In genomic region chr7:44375207-44375606, GRCm38 (mm10) we compare ENCODE assay signal across 10 mouse cellular contexts. TPM values are rescaled to one million over a fixed set of nuclear protein-coding genes. Genes with fewer than 3 reads are reported as not detected.
A peak's percentile ranks its signal among the peaks of the same experiment; 100 is the strongest.
DNase-seq lines count a peak whose midpoint lies in the region; ATAC-seq and TF ChIP-seq lines count a peak whose summit lies in the region.
"Had no signal": no experiment of that assay in that cellular context is flagged by ENCODE, and none has a peak within 500 bp of the region (broad histone marks: within the 10 kb centered on the region; RNA-seq: fewer than 3 reads in every experiment).

No protein-coding gene starts in this region.

- peak overlapping the region; percentile 84 for H3K4me2 ChIP-seq in kidney, embryonic 14.5 days (replicated peaks; ENCODE audit: low read depth, low read length)
- peak overlapping the region; percentile 94 for H3K4me2 ChIP-seq in hindbrain, embryonic 16.5 days (ENCODE audit: low read length)
- peak overlapping the region; percentile 80 for H3K4me2 ChIP-seq in midbrain, postnatal 0 days (ENCODE audit: low read depth, low read length, poor library complexity, severe bottlenecking)

- H3K27me3 ChIP-seq in kidney, embryonic 14.5 days (ENCODE audit: control insufficient read depth, insufficient read depth, low read length), result no peaks in the 10 kb centered on the region
- no peaks in the 10 kb centered on the region for H3K27me3 ChIP-seq in hindbrain, embryonic 16.5 days (replicated peaks; ENCODE audit: control insufficient read depth, insufficient read depth, low read length)
- H3K27me3 ChIP-seq in midbrain, postnatal 0 days (ENCODE audit: insufficient read depth, low read length), result no peaks in the 10 kb centered on the region

- H3K27ac ChIP-seq in kidney, embryonic 14.5 days (ENCODE audit: low read depth, low read length), result no peak overlapping the region
- H3K27ac ChIP-seq in hindbrain, embryonic 16.5 days (ENCODE audit: low read depth, low read length), result peak overlapping the region; percentile 88
- peak overlapping the region; percentile 83 for H3K27ac ChIP-seq in midbrain, postnatal 0 days (ENCODE audit: low read depth, low read length)

- peak overlapping the region; percentile 69; the same call in 1 of the 2 replicates for H3K9ac ChIP-seq in kidney, embryonic 14.5 days (ENCODE audit: low read depth, low read length)
- peak overlapping the region; percentile 79 for H3K9ac ChIP-seq in hindbrain, embryonic 16.5 days (ENCODE audit: low read depth, low read length)
- H3K9ac ChIP-seq in midbrain, postnatal 0 days (replicated peaks; ENCODE audit: low read length, poor library complexity, severe bottlenecking), result peak overlapping the region; percentile 63

- no peak for DNase-seq in kidney, adult 18-20 months
- DNase-seq in embryo, embryonic 10.5 days (ENCODE audit: low spot score), result peak; percentile 59
- DNase-seq in midbrain, postnatal 0 days (ENCODE audit: low spot score), result no peak
- no peak for DNase-seq in adrenal gland, adult 2 months
- no peak for DNase-seq in thymus, postnatal 4 days
- DNase-seq in thymus, postnatal 25 days, result no peak
- DNase-seq: gastrocnemius, adult 2 months; lung, postnatal 10 days had no signal

- no peak for ATAC-seq in kidney, embryonic 14.5 days (ENCODE audit: low FRiP score, low TSS enrichment)
- no peak for ATAC-seq in hindbrain, embryonic 16.5 days
- ATAC-seq in midbrain, postnatal 0 days (ENCODE audit: low FRiP score), result no peak

- TF ChIP-seq CTCF in midbrain, postnatal 0 days (IDR thresholded peaks at IDR 0.05), result no peak

- H3K36me3 ChIP-seq in kidney, embryonic 14.5 days (ENCODE audit: control insufficient read depth, insufficient read depth, low read length), result no peaks in the 10 kb centered on the region
- no peaks in the 10 kb centered on the region for H3K36me3 ChIP-seq in hindbrain, embryonic 16.5 days (ENCODE audit: control insufficient read depth, insufficient read depth, low read length)
- no peaks in the 10 kb centered on the region for H3K36me3 ChIP-seq in midbrain, postnatal 0 days (ENCODE audit: insufficient read depth, low read length)

- no peaks in the 10 kb centered on the region for H3K9me3 ChIP-seq in kidney, embryonic 14.5 days (ENCODE audit: control insufficient read depth, low read length)
- H3K9me3 ChIP-seq in hindbrain, embryonic 16.5 days (ENCODE audit: control insufficient read depth, low read length), result no peaks in the 10 kb centered on the region
- H3K9me3 ChIP-seq in midbrain, postnatal 0 days (ENCODE audit: low read length), result no peaks in the 10 kb centered on the region

- peak overlapping the region; percentile 64; the same call in 1 of the 2 replicates for H3K4me3 ChIP-seq in kidney, embryonic 14.5 days (ENCODE audit: low read length)
- peak overlapping the region; percentile 65 for H3K4me3 ChIP-seq in hindbrain, embryonic 16.5 days (ENCODE audit: low read length)
- H3K4me3 ChIP-seq in midbrain, postnatal 0 days (ENCODE audit: low read depth, low read length), result peak overlapping the region; percentile 56

- H3K4me1 ChIP-seq in kidney, embryonic 14.5 days (ENCODE audit: control insufficient read depth, insufficient read depth, low read length), result peaks cover 5% of the 10 kb centered on the region; the same call in 1 of the 2 replicates
- H3K4me1 ChIP-seq in hindbrain, embryonic 16.5 days (ENCODE audit: control insufficient read depth, insufficient read depth, low read depth, low read length), result peaks cover 15% of the 10 kb centered on the region
- peaks cover 3% of the 10 kb centered on the region; the same call in 1 of the 2 replicates for H3K4me1 ChIP-seq in midbrain, postnatal 0 days (ENCODE audit: insufficient read depth, low read length)

- 5% methylated on average over 10 of the region's 10 CpGs for WGBS in kidney, embryonic 14.5 days
- WGBS in hindbrain, embryonic 16.5 days, result 4% methylated on average over 10 of the region's 10 CpGs
- 3% methylated on average over 10 of the region's 10 CpGs for WGBS in midbrain, postnatal 0 days

RNA-seq across cellular contexts. Expression of gene Syt3, which starts 8.7 kb away (rescaled TPM):
- 1.4 and 2.3 TPM in 2 replicates for polyA plus RNA-seq in kidney, embryonic 14.5 days (2014; fragmentation: Nextera tagmentation; extraction: Ambion mirVana)
- polyA plus RNA-seq in hindbrain, embryonic 16.5 days (2015; fragmentation: Nextera tagmentation; extraction: Ambion mirVana), result 74.8 and 75.6 TPM in 2 replicates
- total RNA-seq in midbrain, postnatal 0 days (2014; rRNA removed), result 119 and 144 TPM in 2 replicates
- 88.4 and 96.7 TPM in 2 replicates for polyA plus RNA-seq in midbrain, postnatal 0 days (2015; fragmentation: Nextera tagmentation; extraction: Ambion mirVana)
- 1 to 10 TPM; 4.8 to 6.2 TPM for total RNA-seq in adrenal gland, adult 2 months (2021)
- polyA plus RNA-seq in adrenal gland, adult 2 months (2012; rRNA removed), result 12.1 and 16.0 TPM in 2 replicates

RNA-seq across cellular contexts. Expression of gene 1700008O03Rik, which starts 10.4 kb away (rescaled TPM):
- 1.0 and 1.5 TPM in 2 replicates for polyA plus RNA-seq in kidney, embryonic 14.5 days (2014; fragmentation: Nextera tagmentation; extraction: Ambion mirVana)
- 3.6 and 3.8 TPM in 2 replicates for polyA plus RNA-seq in hindbrain, embryonic 16.5 days (2015; fragmentation: Nextera tagmentation; extraction: Ambion mirVana)
- total RNA-seq in midbrain, postnatal 0 days (2014; rRNA removed), result 0.38 and 1.4 TPM in 2 replicates
- 3.8 and 5.2 TPM in 2 replicates for polyA plus RNA-seq in midbrain, postnatal 0 days (2015; fragmentation: Nextera tagmentation; extraction: Ambion mirVana)
- 1 to 10 TPM in 1 of 2 experiments, under 1 TPM in 1; 0.66 to 1.2 TPM for total RNA-seq in adrenal gland, adult 2 months (2021)
- 1.6 and 2.3 TPM in 2 replicates for polyA plus RNA-seq in adrenal gland, adult 2 months (2012; rRNA removed)
- total RNA-seq: gastrocnemius, adult 2 months had no signal

RNA-seq across cellular contexts. Expression of gene Lrrc4b, which starts 53.6 kb away (rescaled TPM):
- 0.50 and 0.70 TPM in 2 replicates for polyA plus RNA-seq in kidney, embryonic 14.5 days (2014; fragmentation: Nextera tagmentation; extraction: Ambion mirVana)
- polyA plus RNA-seq in hindbrain, embryonic 16.5 days (2015; fragmentation: Nextera tagmentation; extraction: Ambion mirVana), result 12.4 and 12.6 TPM in 2 replicates
- 589 and 657 TPM in 2 replicates for total RNA-seq in midbrain, postnatal 0 days (2014; rRNA removed)
- 24.2 and 26.9 TPM in 2 replicates for polyA plus RNA-seq in midbrain, postnatal 0 days (2015; fragmentation: Nextera tagmentation; extraction: Ambion mirVana)
- 1 to 10 TPM; 5.1 to 8.5 TPM for total RNA-seq in adrenal gland, adult 2 months (2021)
- 10.3 and 16.3 TPM in 2 replicates for polyA plus RNA-seq in adrenal gland, adult 2 months (2012; rRNA removed)
- total RNA-seq: gastrocnemius, adult 2 months had no signal
